Mouse (Mus musculus): ENCODE data around the gene Erf. TPM values are rescaled to one million over a fixed set of nuclear protein-coding genes. Genes with fewer than 3 reads are reported as not detected.

The Erf gene
- polyA plus RNA-seq, 1 experiment from 2014 or later, result 11.7 TPM

Small RNAs within 50 kb of the gene (microRNA-seq; reads per million reads assigned to microRNA genes)
- gene Mir7048, result not detected

Other genes with a start within 250 kb of the Erf start
- gene Atp1a3, start 244.8 kb downstream of the Erf start, polyA plus RNA-seq (2014; fragmentation: Nextera tagmentation; extraction: Ambion mirVana), result 34.4 and 36.0 TPM in 2 replicates
- gene Grik5, start 178.4 kb downstream of the Erf start, polyA plus RNA-seq (2014; fragmentation: Nextera tagmentation; extraction: Ambion mirVana), result 8.7 and 9.3 TPM in 2 replicates
- gene Zfp574, start 178.2 kb downstream of the Erf start, polyA plus RNA-seq (2014; fragmentation: Nextera tagmentation; extraction: Ambion mirVana), result 20.3 and 22.9 TPM in 2 replicates
- 26.6 and 31.3 TPM in 2 replicates for gene Pou2f2, start 71.0 kb downstream of the Erf start, polyA plus RNA-seq (2014; fragmentation: Nextera tagmentation; extraction: Ambion mirVana)
- gene Dedd2, start 30.1 kb downstream of the Erf start, polyA plus RNA-seq (2014; fragmentation: Nextera tagmentation; extraction: Ambion mirVana), result 6.9 and 7.7 TPM in 2 replicates
- gene Zfp526, start 29.3 kb downstream of the Erf start, polyA plus RNA-seq (2014; fragmentation: Nextera tagmentation; extraction: Ambion mirVana), result 2.7 and 3.2 TPM in 2 replicates
- 12.8 and 14.6 TPM in 2 replicates for gene Gsk3a, start 12.9 kb downstream of the Erf start, polyA plus RNA-seq (2014; fragmentation: Nextera tagmentation; extraction: Ambion mirVana)
- gene Cic, start 16.9 kb upstream of the Erf start, polyA plus RNA-seq (2014; fragmentation: Nextera tagmentation; extraction: Ambion mirVana), result 25.5 and 29.7 TPM in 2 replicates
- 306 and 332 TPM in 2 replicates for gene Pafah1b3, start 47.2 kb upstream of the Erf start, polyA plus RNA-seq (2014; fragmentation: Nextera tagmentation; extraction: Ambion mirVana)
- gene Prr19, start 50.6 kb upstream of the Erf start, polyA plus RNA-seq (2014; fragmentation: Nextera tagmentation; extraction: Ambion mirVana), result 1.1 and 1.2 TPM in 2 replicates
- 7.2 and 7.7 TPM in 2 replicates for gene Tmem145, start 55.3 kb upstream of the Erf start, polyA plus RNA-seq (2014; fragmentation: Nextera tagmentation; extraction: Ambion mirVana)
- 9.1 and 10.3 TPM in 2 replicates for gene Megf8, start 66.4 kb upstream of the Erf start, polyA plus RNA-seq (2014; fragmentation: Nextera tagmentation; extraction: Ambion mirVana)
- not detected in 2 replicates for gene Cnfn, start 119.0 kb upstream of the Erf start, polyA plus RNA-seq (2014; fragmentation: Nextera tagmentation; extraction: Ambion mirVana)
- gene Lipe, start 147.9 kb upstream of the Erf start, polyA plus RNA-seq (2014; fragmentation: Nextera tagmentation; extraction: Ambion mirVana), result 1.7 and 2.3 TPM in 2 replicates
- gene Cxcl17, start 162.1 kb upstream of the Erf start, polyA plus RNA-seq (2014; fragmentation: Nextera tagmentation; extraction: Ambion mirVana), result 0.18 and 0.22 TPM in 2 replicates
- 0.45 and 0.54 TPM in 2 replicates for gene Ceacam1, start 226.8 kb upstream of the Erf start, polyA plus RNA-seq (2014; fragmentation: Nextera tagmentation; extraction: Ambion mirVana)